Mouse (Mus musculus) small intestine, adult 2 months (tissue): ENCODE results near the gene Nadk2. TPM values are rescaled to one million over a fixed set of nuclear protein-coding genes. Genes with fewer than 3 reads are reported as not detected.

Experiments
- H3K27ac ChIP-seq: fragments of 200-500 bp; 2 replicates; pipeline ENCODE4 v1.5.1; 2012; ENCODE audit warnings: low read depth, low read length, control low read depth, inconsistent platforms; ENCODE audit not compliant: insufficient read depth
- H3K27me3 ChIP-seq: fragments of 200-500 bp; 2 replicates; pipeline ENCODE4 v1.6.1; 2012; ENCODE audit warnings: mild to moderate bottlenecking, moderate library complexity, low read length, inconsistent platforms; ENCODE audit not compliant: control insufficient read depth, insufficient read depth
- H3K36me3 ChIP-seq: fragments of 200-500 bp; 2 replicates; pipeline ENCODE4 v1.6.1; 2012; ENCODE audit warnings: mild to moderate bottlenecking, low read length, control low read depth, inconsistent platforms; ENCODE audit not compliant: control insufficient read depth, insufficient read depth
- H3K4me1 ChIP-seq: fragments of 200-500 bp; 2 replicates; pipeline ENCODE4 v1.6.1; 2012; ENCODE audit warnings: low read length, inconsistent platforms, mixed read lengths; ENCODE audit not compliant: control insufficient read depth, insufficient read depth, insufficient read length
- H3K4me3 ChIP-seq: fragments of 200-500 bp; 2 replicates; pipeline ENCODE4 v1.5.1; 2012; ENCODE audit warnings: low read depth, mild to moderate bottlenecking, control low read depth, inconsistent platforms, low read length, moderate library complexity
- CTCF ChIP-seq: fragments of 200-500 bp; IDR thresholded peaks from 2 replicates; pipeline ENCODE4 v1.5.1; 2012; ENCODE audit warnings: low read depth, mild to moderate bottlenecking, control low read depth, inconsistent platforms, low read length, moderate library complexity, mixed read lengths; ENCODE audit not compliant: insufficient replicate concordance, insufficient read length; ENCODE audit errors: extremely low read depth
- POLR2A ChIP-seq: fragments of 200-500 bp; IDR thresholded peaks from 2 replicates; pipeline ENCODE4 v1.6.1; 2012; ENCODE audit warnings: low read depth, mild to moderate bottlenecking, control low read depth, inconsistent platforms, low read length, moderate library complexity
- WGBS: fragments of 180-500 bp; shearing (Covaris S2); methylation state at CpG from one replicate; pipeline ENCODE4 v1.1.7; 2018; 5-methylcytosine and 5-hydroxymethylcytosine counted together
- polyA plus RNA-seq: library from polyadenylated mRNA; depleted of rRNA; stranded (reverse); fragments of >200 nt; gene quantifications from 2 replicates; pipeline ENCODE4 v1.2.3, GENCODE M21; 2012

Nadk2 gene
- polyA plus RNA-seq, 1 experiment = 12.2 TPM

DNA sequence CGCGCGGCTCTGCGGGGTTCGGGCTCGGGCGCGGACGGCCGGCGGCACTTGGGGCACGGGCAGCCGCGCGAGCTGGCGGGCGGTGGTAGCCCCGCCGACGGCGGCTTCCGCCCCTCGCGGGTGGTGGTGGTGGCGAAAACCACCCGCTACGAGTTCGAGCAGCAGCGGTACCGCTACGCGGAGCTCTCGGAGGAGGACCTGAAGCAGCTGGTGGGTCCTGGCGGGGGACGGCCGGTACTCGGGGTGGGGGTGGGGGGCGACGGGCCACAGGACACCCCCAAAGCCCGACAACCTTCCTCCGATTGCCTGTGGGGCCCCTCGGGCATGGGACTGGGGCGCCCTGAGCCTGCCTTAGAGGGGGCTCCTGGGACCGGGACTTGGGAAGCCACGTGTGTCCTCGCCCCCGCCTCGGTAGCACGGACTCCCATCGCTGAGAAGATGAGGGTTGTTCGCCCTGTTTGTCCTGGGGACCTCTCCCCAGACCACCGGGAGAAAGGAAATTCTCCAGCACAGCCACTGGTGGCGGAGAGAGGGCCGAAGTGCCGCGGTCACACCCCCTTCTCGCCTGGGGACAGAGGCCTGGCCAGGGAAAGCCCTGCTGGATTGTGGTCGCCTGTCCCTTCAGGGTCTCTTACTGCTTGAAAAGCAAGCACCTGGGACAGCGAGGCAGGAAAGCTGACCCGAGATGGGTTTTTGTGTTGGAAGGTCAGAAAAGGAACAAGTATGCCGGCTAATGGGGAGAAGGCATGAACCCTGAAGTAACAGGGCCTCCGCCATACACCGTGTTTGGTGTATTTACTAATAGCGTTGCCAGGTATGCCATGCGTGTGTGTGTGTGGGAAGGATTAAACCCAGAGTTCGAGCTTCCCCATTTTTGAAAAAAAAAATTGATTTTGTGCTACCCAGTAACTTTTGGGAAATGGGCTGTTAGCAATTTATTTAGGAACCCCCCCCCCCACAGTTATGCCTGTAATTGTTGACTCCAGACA lies 790 bp downstream of the Nadk2 start:
- peak overlapping the region; percentile 45; the same call in 1 of the 2 replicates for H3K27ac ChIP-seq
- WGBS = under 1% methylated on average over 66 of the region's 66 CpGs
- peaks cover 13% of the 10 kb centered on the region for H3K4me1 ChIP-seq

DNA sequence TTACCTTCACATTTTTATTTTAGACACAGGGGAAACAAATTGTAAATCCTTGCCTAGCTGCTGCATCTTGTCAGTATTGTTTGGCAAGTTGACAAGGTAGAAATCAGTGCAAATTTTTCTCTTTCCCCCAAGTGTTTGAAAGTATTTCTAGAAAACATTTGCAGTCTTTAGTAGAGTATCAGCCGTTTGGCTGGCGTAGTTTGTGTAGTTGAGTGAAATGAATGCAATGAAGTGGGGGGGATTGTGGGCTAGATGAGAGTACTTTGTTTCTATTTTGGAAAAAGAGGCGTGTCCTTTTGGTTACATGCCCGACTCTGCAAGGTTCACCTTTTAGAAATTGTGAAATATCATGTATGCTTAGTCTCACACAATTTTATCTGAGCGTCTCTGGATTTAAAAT lies 1.6 kb downstream of the Nadk2 start:
- Histone ChIP-seq H3K4me1 (peaks cover 13% of the 10 kb centered on the region), H3K4me3 (peak overlapping the region; percentile 35; the same call in 1 of the 2 replicates), H3K36me3 (no peaks in the 10 kb centered on the region), H3K27ac (peak overlapping the region; percentile 51; the same call in 1 of the 2 replicates), H3K27me3 (no peaks in the 10 kb centered on the region)
- under 1% methylated on average over 5 of the region's 5 CpGs for WGBS
- TF ChIP-seq CTCF = no peak
- no peak for TF ChIP-seq POLR2A

More for the DNA sequence above, 790 bp downstream of the Nadk2 start:
- Histone ChIP-seq H3K4me3 (peak overlapping the region; percentile 84), H3K27me3 (no peaks in the 10 kb centered on the region), H3K36me3 (no peaks in the 10 kb centered on the region)
- TF ChIP-seq CTCF (no peak), POLR2A (no peak)

DNA sequence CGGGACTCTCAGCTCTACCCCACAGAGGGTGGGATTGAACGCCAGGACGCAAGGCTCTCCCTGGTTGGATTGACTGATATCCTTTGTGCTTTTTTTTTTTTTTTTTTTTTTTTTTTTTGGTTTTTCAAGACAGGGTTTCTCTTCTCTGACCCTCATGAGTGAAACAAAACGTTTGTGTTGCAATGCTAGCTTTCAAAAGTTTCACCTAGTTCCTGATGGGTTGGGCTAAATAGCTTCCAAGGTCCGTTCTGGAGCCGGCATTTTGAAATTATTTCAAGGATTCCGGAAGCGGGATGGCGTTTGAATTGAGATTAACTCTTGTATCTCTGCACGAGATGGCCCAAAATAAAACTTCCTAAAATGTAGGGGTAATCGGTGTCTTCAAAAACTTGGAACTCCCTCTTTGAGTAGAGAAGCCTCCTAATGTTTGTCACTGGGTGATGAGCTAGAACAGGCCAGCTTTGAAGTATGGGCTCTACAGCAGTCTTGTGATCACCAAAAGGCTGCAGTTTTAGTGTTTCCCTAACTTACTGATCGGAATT lies 2.1 kb downstream of the Nadk2 start:
- no peak for TF ChIP-seq CTCF
- TF ChIP-seq POLR2A = no peak
- Histone ChIP-seq H3K27me3 (no peaks in the 10 kb centered on the region), H3K27ac (peak overlapping the region; percentile 51; the same call in 1 of the 2 replicates), H3K4me1 (peaks cover 13% of the 10 kb centered on the region), H3K4me3 (peak overlapping the region; percentile 35; the same call in 1 of the 2 replicates), H3K36me3 (no peaks in the 10 kb centered on the region)
- WGBS = 7% methylated on average over 12 of the region's 12 CpGs

DNA sequence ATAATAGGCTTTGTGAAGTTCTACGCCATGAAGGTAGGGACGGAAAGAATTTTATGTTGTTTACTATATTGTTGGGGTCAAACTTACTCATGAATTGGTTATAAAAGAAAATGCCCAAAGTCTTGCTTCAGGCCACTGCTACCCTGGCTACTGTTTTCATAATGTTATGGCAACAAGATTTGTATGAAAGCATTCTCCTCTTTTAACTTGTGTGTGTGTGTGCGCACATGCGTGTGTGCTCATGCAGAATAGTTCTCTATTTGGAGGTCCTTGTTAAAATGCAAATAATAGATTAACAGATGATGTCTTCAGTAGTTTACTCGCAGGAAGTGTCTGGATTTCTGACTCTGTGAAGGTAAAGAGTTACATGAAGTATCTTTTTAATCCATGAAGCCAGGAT lies 2.6 kb downstream of the Nadk2 start:
- Histone ChIP-seq H3K27me3 (no peaks in the 10 kb centered on the region), H3K27ac (0 out of 2 replicates have a peak overlapping the region, but pooled peaks have one; percentile 47), H3K36me3 (no peaks in the 10 kb centered on the region), H3K4me3 (no peak overlapping the region), H3K4me1 (peaks cover 13% of the 10 kb centered on the region)
- no peak for TF ChIP-seq POLR2A
- no peak for TF ChIP-seq CTCF
- 42% methylated on average over 5 of the region's 5 CpGs for WGBS

- H3K27me3 ChIP-seq = no peaks in the 10 kb centered on the region
- peaks cover 13% of the 10 kb centered on the region for H3K4me1 ChIP-seq
- 17% methylated on average over 2 of the region's 2 CpGs for WGBS
- no peaks in the 10 kb centered on the region for H3K36me3 ChIP-seq
- H3K4me3 ChIP-seq = no peak overlapping the region
- no peak overlapping the region for H3K27ac ChIP-seq
- TF ChIP-seq POLR2A (no peak), CTCF (no peak)
Observed at GRCm38 (mm10) chr15:9074139-9074538, 3.1 kb downstream of the Nadk2 start.

DNA sequence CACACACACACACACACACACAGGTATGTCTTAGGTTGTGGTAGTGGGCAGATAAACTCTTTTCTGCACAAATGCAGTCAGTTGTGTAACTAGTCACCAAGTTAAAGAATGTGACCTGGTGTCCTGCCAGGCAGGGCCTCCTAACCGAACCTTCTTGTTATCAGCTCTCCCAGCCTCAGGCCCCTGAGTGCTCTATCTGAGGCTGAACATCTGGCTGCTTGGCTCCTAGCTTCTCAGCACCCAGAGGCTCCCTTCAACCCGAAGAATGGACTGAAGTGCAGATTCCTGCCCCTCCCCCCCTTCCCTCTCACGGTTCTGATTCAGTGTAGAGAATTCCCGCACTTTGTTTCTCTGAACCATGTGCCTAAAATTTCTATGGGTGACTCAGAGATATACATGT lies 3.6 kb downstream of the Nadk2 start:
- H3K4me1 ChIP-seq = peaks cover 15% of the 10 kb centered on the region
- H3K27me3 ChIP-seq = no peaks in the 10 kb centered on the region
- no peak overlapping the region for H3K4me3 ChIP-seq
- WGBS = 11% methylated on average over 4 of the region's 4 CpGs
- no peak for TF ChIP-seq CTCF
- TF ChIP-seq POLR2A = no peak
- H3K27ac ChIP-seq = no peak overlapping the region
- H3K36me3 ChIP-seq = no peaks in the 10 kb centered on the region

DNA sequence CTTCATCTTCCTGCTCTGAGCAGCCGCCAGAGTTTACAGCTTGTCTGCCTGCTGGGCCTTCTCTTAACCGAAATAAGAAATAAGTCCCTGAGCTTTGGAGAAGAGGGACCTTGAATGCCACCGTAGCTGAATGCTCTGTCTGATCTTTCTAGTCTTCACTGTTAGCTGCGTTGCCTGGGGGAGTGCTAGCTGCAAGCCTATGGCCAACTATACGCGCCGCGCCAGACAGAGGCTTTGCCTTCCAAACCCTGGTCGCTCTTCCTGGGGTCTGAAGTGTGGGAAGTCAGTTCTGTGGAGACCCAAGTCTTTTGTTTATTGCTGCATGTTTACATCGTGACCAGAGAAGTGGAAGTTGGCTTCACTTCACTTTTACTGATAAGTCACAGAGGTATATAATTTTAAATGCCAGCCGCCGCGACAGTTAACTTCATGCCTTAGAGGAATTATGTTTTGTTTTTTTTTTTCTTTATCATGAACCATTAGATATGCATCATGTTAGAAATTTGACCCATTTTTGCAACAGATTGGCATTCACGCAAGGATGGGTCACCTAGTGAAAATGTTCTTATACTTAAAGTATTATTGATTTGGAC lies 4.6 kb downstream of the Nadk2 start:
- Histone ChIP-seq H3K4me3 (no peak overlapping the region), H3K36me3 (no peaks in the 10 kb centered on the region), H3K27ac (no peak overlapping the region), H3K27me3 (no peaks in the 10 kb centered on the region), H3K4me1 (peaks cover 12% of the 10 kb centered on the region)
- no peak for TF ChIP-seq POLR2A
- TF ChIP-seq CTCF = no peak
- 45% methylated on average over 14 of the region's 14 CpGs for WGBS
